Mouse (Mus musculus) CH12.LX (cell line): ENCODE measurements around the gene Rhpn2.

Experiments
- CTCF ChIP-seq, 2 experiments: IDR thresholded peaks in 1 of 2; conservative IDR thresholded peaks in 1 of 2; 2 replicates each; pipeline ENCODE4 v1.5.1; 2011 to 2012; ENCODE audit warnings: low read depth in 2 of 2, low read length in 2 of 2, improper control_type of control experiment in 1 of 2, inconsistent platforms in 1 of 2, mild to moderate bottlenecking in 1 of 2, moderate library complexity in 1 of 2
- ELF1 ChIP-seq: IDR thresholded peaks from 2 replicates; pipeline ENCODE4 v1.6.1; 2014; ENCODE audit warnings: low read depth, mild to moderate bottlenecking, inconsistent platforms, low read length, improper control_type of control experiment
- MAFK ChIP-seq: IDR thresholded peaks from 2 replicates; pipeline ENCODE4 v1.6.1; 2011; ENCODE audit warnings: low read length, improper control_type of control experiment; ENCODE audit not compliant: insufficient replicate concordance
- MAX ChIP-seq: IDR thresholded peaks from 2 replicates; pipeline ENCODE4 v1.6.1; 2011; ENCODE audit warnings: low read length, improper control_type of control experiment
- MEF2A ChIP-seq: IDR thresholded peaks from 2 replicates; pipeline ENCODE4 v1.6.1; 2014; ENCODE audit warnings: low read depth, mild to moderate bottlenecking, inconsistent platforms, low read length, improper control_type of control experiment, borderline replicate concordance
- POLR2A ChIP-seq: IDR thresholded peaks from 2 replicates; pipeline ENCODE4 v1.6.1; 2011; ENCODE audit warnings: low read depth, mild to moderate bottlenecking, improper control_type of control experiment, low read length
- POLR2AphosphoS2 ChIP-seq: IDR thresholded peaks from 2 replicates; pipeline ENCODE4 v1.6.1; 2011; ENCODE audit warnings: low read depth, low read length, improper control_type of control experiment
- RAD21 ChIP-seq: IDR thresholded peaks from 2 replicates; pipeline ENCODE4 v1.6.1; 2011; ENCODE audit warnings: low read depth, mild to moderate bottlenecking, low read length, improper control_type of control experiment, moderate library complexity
- USF2 ChIP-seq: conservative IDR thresholded peaks from 2 replicates; pipeline ENCODE4 v1.6.1; 2011; ENCODE audit warnings: low read depth, low read length, improper control_type of control experiment
- ZKSCAN1 ChIP-seq: IDR thresholded peaks from 2 replicates; pipeline ENCODE4 v1.6.1; 2012; ENCODE audit warnings: low read depth, inconsistent platforms, low read length, improper control_type of control experiment, borderline replicate concordance
- ZMIZ1 ChIP-seq: IDR thresholded peaks from 2 replicates; pipeline ENCODE4 v1.6.1; 2012; ENCODE audit warnings: low read depth, mild to moderate bottlenecking, inconsistent platforms, low read length, improper control_type of control experiment

DNA sequence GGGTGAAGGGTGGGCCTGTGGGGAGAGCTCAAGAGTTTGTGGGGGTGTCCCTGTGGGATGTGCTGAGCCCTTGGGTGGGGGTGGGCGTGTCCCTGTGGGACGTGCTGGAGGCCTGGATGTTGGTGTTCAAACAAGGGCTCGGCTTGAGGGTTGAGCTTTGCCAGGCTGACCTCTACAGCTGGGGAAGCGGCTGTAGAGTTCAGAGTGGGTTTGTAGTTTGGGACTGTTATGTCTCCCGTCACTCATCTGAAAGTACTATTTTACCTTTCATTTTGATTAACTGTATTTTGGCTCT is 82.6 kb downstream of the Rhpn2 start:
- TF ChIP-seq POLR2AphosphoS2 (no peak), RAD21 (no peak), CTCF (conservative IDR thresholded peaks at IDR 0.05 in 1 of 2, IDR thresholded peaks at IDR 0.05 in 1 of 2; ENCODE audit: low read depth in 2 of 2, low read length in 2 of 2) (no peak), MAX (no peak), ZMIZ1 (no peak), MEF2A (no peak), MAFK (no peak), USF2 (no peak), POLR2A (no peak), ELF1 (no peak), ZKSCAN1 (no peak)
